Mouse (Mus musculus) kidney, embryonic 16.5 days (tissue): Measurements from ENCODE around the gene Rnf24. TPM values are rescaled to one million over a fixed set of nuclear protein-coding genes. Genes with fewer than 3 reads are reported as not detected.
"Not testable (repeated sequence)": the region's sequence is repeated elsewhere in the genome, so short reads cannot be mapped to it uniquely, and the experiment has no call there.

Experiments used
- ATAC-seq: fragments of 200-750 bp; cut with Nextera tagmentation; 2 replicates; pipeline ENCODE4 v1.8.0; 2017; ENCODE audit warnings: moderate TSS enrichment; ENCODE audit not compliant: low FRiP score, low TSS enrichment
- H3K27ac ChIP-seq: fragments of 300-500 bp; sonication (generic); 2 replicates; pipeline ENCODE4 v1.5.1; 2014; ENCODE audit warnings: low read length
- H3K27me3 ChIP-seq: fragments of 300-500 bp; sonication (generic); 2 replicates; pipeline ENCODE4 v1.6.1; 2014; ENCODE audit warnings: low read length, control low read depth, mixed read lengths; ENCODE audit not compliant: insufficient read depth
- H3K36me3 ChIP-seq: fragments of 300-500 bp; sonication (generic); 2 replicates; pipeline ENCODE4 v1.6.1; 2014; ENCODE audit warnings: low read length, control low read depth, mixed read lengths; ENCODE audit not compliant: insufficient read depth
- H3K4me1 ChIP-seq: fragments of 300-500 bp; sonication (generic); 2 replicates; pipeline ENCODE4 v1.6.1; 2014; ENCODE audit warnings: low read length, control low read depth, mixed read lengths; ENCODE audit not compliant: insufficient read depth
- H3K4me2 ChIP-seq: fragments of 300-500 bp; sonication (generic); replicated peaks from 2 replicates; pipeline ENCODE4 v1.6.1; 2014; ENCODE audit warnings: low read depth, low read length
- H3K4me3 ChIP-seq: fragments of 300-500 bp; sonication (generic); 2 replicates; pipeline ENCODE4 v1.5.1; 2014; ENCODE audit warnings: mild to moderate bottlenecking, low read length
- H3K9ac ChIP-seq: fragments of 300-500 bp; sonication (generic); replicated peaks from 2 replicates; pipeline ENCODE4 v1.6.1; 2014; ENCODE audit warnings: low read length
- H3K9me3 ChIP-seq: fragments of 300-500 bp; sonication (generic); 2 replicates; pipeline ENCODE4 v1.6.1; 2016; ENCODE audit warnings: low read length, control low read depth
- WGBS: fragments of 180-500 bp; shearing (Covaris S2); extraction: QIAGEN DNeasy Blood & Tissue Kit; methylation state at CpG from one replicate; pipeline ENCODE4 v1.1.7; 2014; 5-methylcytosine and 5-hydroxymethylcytosine counted together
- polyA plus RNA-seq: library from polyadenylated mRNA; unstranded; fragments of >200 nt; fragmentation: Nextera tagmentation; extraction: Ambion mirVana; gene quantifications from 2 replicates; pipeline ENCODE4 v1.2.1, GENCODE M21; 2015

Rnf24 gene
- polyA plus RNA-seq, 1 experiment from 2014 or later, result 3.6 TPM

DNA sequence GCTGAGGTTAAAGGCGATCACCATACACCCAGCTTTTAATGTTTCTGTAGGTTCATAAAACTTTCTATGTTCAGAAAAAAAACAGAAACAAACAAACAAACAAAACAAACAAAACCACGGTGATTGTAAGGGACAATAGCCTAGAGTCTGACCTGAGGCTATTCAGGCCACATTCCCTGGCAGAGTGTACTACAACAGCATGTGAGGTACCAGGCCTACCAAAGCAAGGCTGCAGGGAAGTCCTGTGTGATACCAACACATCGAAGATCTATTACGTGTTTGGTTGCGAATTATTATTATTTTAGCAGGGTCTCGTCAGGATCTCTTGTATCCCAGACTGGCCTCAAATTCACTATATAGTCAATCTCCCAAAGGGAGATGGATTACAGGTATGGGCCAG, 2.4 kb downstream of the Rnf24 start:
- Histone ChIP-seq H3K27ac (no peak overlapping the region), H3K9me3 (no peaks in the 10 kb centered on the region), H3K4me1 (peaks cover 8% of the 10 kb centered on the region; the same call in 1 of the 2 replicates), H3K4me3 (no peak overlapping the region), H3K9ac (no peak overlapping the region), H3K27me3 (no peaks in the 10 kb centered on the region), H3K36me3 (no peaks in the 10 kb centered on the region), H3K4me2 (no peak overlapping the region)
- ATAC-seq, result no peak
- 88% methylated on average over 6 of the region's 6 CpGs for WGBS

- Histone ChIP-seq H3K27ac (no peak overlapping the region), H3K4me2 (no peak overlapping the region), H3K9me3 (no peaks in the 10 kb centered on the region), H3K4me1 (no peaks in the 10 kb centered on the region; the same call in 1 of the 2 replicates), H3K9ac (no peak overlapping the region), H3K4me3 (no peak overlapping the region), H3K36me3 (no peaks in the 10 kb centered on the region), H3K27me3 (no peaks in the 10 kb centered on the region)
- no peak for ATAC-seq
- 30% methylated on average over 3 of the region's 3 CpGs for WGBS
Measured at GRCm38 (mm10) chr2:131345556-131345955, 7.1 kb downstream of the Rnf24 start.

DNA sequence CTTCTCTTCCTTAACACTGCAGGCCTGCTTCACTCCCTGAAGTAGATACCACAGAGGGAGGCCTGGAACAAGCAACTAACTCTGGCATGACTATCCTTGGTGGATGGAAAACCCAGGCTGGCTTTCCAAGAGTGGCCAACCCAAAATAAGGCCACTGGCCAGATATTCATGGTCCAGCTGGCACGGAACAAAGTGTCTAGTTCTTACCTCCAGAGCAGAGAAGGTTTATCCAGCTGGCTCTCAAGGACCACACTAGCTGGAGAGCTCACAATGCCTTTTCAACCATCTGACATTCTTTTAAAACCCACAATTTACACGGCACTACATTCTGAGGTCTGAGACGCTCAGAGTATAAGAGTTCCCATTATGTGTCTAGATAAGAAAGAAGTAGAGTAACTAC, 8.2 kb downstream of the Rnf24 start:
- no peak overlapping the region for H3K4me3 ChIP-seq
- no peaks in the 10 kb centered on the region for H3K27me3 ChIP-seq
- peaks cover 7% of the 10 kb centered on the region for H3K4me1 ChIP-seq
- no peak overlapping the region for H3K4me2 ChIP-seq
- H3K9ac ChIP-seq, result no peak overlapping the region
- no peak overlapping the region for H3K27ac ChIP-seq
- ATAC-seq, result no peak
- H3K36me3 ChIP-seq, result no peaks in the 10 kb centered on the region
- 84% methylated on average over 3 of the region's 3 CpGs for WGBS
- H3K9me3 ChIP-seq, result no peaks in the 10 kb centered on the region

DNA sequence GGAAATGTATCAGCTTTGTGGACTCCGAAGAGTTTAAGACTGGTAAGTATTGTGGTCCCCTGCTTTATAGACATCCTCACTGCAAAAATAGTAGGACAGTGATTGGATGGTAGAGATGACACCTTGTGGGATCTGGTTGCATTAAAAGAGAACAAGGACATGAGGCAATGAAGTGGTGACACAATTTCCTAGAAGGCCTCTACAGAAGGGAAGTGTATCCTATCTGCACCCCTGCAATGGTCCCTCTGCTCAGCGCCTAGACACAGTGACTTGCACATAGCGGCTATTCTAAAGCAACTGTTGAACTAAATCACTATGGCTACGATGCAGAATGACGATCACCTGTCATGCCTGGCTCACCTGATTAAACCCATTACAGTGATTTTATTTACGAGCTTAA, 15.1 kb downstream of the Rnf24 start:
- H3K4me1 ChIP-seq, result peaks cover 8% of the 10 kb centered on the region
- 63% methylated on average over 6 of the region's 6 CpGs for WGBS
- H3K4me2 ChIP-seq, result no peak overlapping the region
- no peaks in the 10 kb centered on the region for H3K9me3 ChIP-seq
- no peaks in the 10 kb centered on the region for H3K36me3 ChIP-seq
- H3K27ac ChIP-seq, result no peak overlapping the region
- no peak for ATAC-seq
- H3K9ac ChIP-seq, result no peak overlapping the region
- no peak overlapping the region for H3K4me3 ChIP-seq
- no peaks in the 10 kb centered on the region for H3K27me3 ChIP-seq

- Histone ChIP-seq H3K36me3 (no peaks in the 10 kb centered on the region), H3K9ac (no peak overlapping the region), H3K27ac (no peak overlapping the region), H3K4me3 (no peak overlapping the region), H3K27me3 (no peaks in the 10 kb centered on the region), H3K4me1 (no peaks in the 10 kb centered on the region), H3K4me2 (no peak overlapping the region), H3K9me3 (no peaks in the 10 kb centered on the region)
- no peak for ATAC-seq
- 82% methylated on average over 3 of the region's 3 CpGs for WGBS
Measured at GRCm38 (mm10) chr2:131330548-131330947, 22.1 kb downstream of the Rnf24 start.

DNA sequence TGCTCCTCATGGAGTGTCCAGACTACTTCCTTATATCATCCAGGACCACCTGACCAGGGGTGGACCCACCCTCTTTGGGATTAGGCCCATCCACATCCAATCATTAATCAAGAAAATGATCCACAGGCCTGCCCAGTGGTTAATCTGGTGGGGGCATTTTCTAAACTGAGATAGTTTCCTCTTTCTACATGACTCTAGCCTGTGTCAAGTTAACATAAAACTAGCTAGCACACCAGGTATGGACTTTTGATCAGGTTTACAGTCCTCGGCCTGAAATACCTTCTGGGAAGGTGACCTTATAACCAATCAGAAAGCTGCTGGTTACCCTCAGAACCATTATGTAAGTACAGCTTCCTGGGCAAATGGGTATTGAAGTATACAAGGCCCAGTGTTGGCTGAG, 23.7 kb downstream of the Rnf24 start:
- Histone ChIP-seq H3K27me3 (no peaks in the 10 kb centered on the region), H3K4me1 (no peaks in the 10 kb centered on the region), H3K36me3 (no peaks in the 10 kb centered on the region), H3K9me3 (no peaks in the 10 kb centered on the region), H3K9ac (no peak overlapping the region), H3K4me3 (no peak overlapping the region), H3K4me2 (no peak overlapping the region), H3K27ac (no peak overlapping the region)
- 78% methylated on average over 1 of the region's 1 CpGs for WGBS
- ATAC-seq, result no peak

- H3K4me2 ChIP-seq, result no peak overlapping the region
- H3K9ac ChIP-seq, result no peak overlapping the region
- no peaks in the 10 kb centered on the region for H3K9me3 ChIP-seq
- no peak overlapping the region for H3K27ac ChIP-seq
- no peaks in the 10 kb centered on the region for H3K36me3 ChIP-seq
- no peaks in the 10 kb centered on the region for H3K27me3 ChIP-seq
- WGBS, result 68% methylated on average over 3 of the region's 3 CpGs
- no peak overlapping the region for H3K4me3 ChIP-seq
- ATAC-seq, result no peak
- peaks cover 4% of the 10 kb centered on the region; the same call in 1 of the 2 replicates for H3K4me1 ChIP-seq
Measured at GRCm38 (mm10) chr2:131326044-131326443, 26.6 kb downstream of the Rnf24 start.

GRCm38 (mm10) chr2:131323675-131324074, 29.0 kb downstream of the Rnf24 start:
- ATAC-seq, result no peak
- no peak overlapping the region for H3K27ac ChIP-seq
- WGBS, result 69% methylated on average over 1 of the region's 1 CpGs
- H3K4me1 ChIP-seq, result peaks cover 4% of the 10 kb centered on the region; the same call in 1 of the 2 replicates
- no peaks in the 10 kb centered on the region for H3K27me3 ChIP-seq
- no peaks in the 10 kb centered on the region for H3K9me3 ChIP-seq
- no peak overlapping the region for H3K4me3 ChIP-seq
- no peak overlapping the region for H3K4me2 ChIP-seq
- H3K9ac ChIP-seq, result no peak overlapping the region
- H3K36me3 ChIP-seq, result no peaks in the 10 kb centered on the region

DNA sequence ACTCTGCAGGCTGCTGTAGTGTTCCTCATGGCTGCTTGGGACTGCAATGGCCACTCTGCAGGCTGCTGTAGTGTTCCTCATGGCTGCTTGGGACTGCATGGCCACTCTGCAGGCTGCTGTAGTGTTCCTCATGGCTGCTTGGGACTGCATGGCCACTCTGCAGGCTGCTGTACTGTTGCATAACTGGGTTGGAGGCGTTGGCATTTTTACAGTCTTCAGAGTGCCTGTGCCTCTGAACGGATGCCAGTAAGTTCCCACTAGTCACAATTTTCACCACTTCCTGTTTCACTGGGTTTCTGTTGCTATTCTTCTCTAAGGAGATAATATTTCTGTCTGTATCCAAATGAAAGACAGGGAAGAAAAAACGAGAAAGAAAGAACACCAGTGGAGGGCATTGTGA, 31.5 kb downstream of the Rnf24 start:
- not testable (repeated sequence) for H3K27me3 ChIP-seq, H3K4me1 ChIP-seq, H3K27ac ChIP-seq, H3K36me3 ChIP-seq, H3K9ac ChIP-seq, H3K9me3 ChIP-seq, ATAC-seq, H3K4me2 ChIP-seq, H3K4me3 ChIP-seq
- 44% methylated on average over 3 of the region's 3 CpGs for WGBS

- Histone ChIP-seq H3K4me3 (no peak overlapping the region), H3K9me3 (peaks cover 3% of the 10 kb centered on the region; the same call in 1 of the 2 replicates), H3K4me2 (no peak overlapping the region), H3K36me3 (no peaks in the 10 kb centered on the region), H3K27me3 (no peaks in the 10 kb centered on the region), H3K4me1 (peaks cover 4% of the 10 kb centered on the region; the same call in 1 of the 2 replicates), H3K9ac (no peak overlapping the region), H3K27ac (no peak overlapping the region)
- ATAC-seq, result no peak
- WGBS, result 85% methylated on average over 6 of the region's 6 CpGs
Measured at GRCm38 (mm10) chr2:131319401-131319800, 33.3 kb downstream of the Rnf24 start.
